Mouse (Mus musculus) lung, embryonic 15.5 days (tissue): Measurements from ENCODE around the gene Noxo1. TPM values are rescaled to one million over a fixed set of nuclear protein-coding genes. Genes with fewer than 3 reads are reported as not detected.

Experiments
- ATAC-seq: fragments of 200-750 bp; cut with Nextera tagmentation; 2 replicates; pipeline ENCODE4 v1.8.0; 2017; ENCODE audit warnings: moderate number of reproducible peaks, borderline replicate concordance; ENCODE audit not compliant: low FRiP score, low TSS enrichment; ENCODE audit errors: extremely low read depth
- H3K27ac ChIP-seq: fragments of 300-500 bp; sonication (generic); 2 replicates; pipeline ENCODE4 v1.5.1; 2015; ENCODE audit warnings: moderate library complexity, mild to moderate bottlenecking, inconsistent platforms
- H3K27me3 ChIP-seq: fragments of 300-500 bp; sonication (generic); 2 replicates; pipeline ENCODE4 v1.6.1; 2015; ENCODE audit warnings: inconsistent platforms
- H3K36me3 ChIP-seq: fragments of 300-500 bp; sonication (generic); 2 replicates; pipeline ENCODE4 v1.6.1; 2015; ENCODE audit warnings: inconsistent platforms
- H3K4me1 ChIP-seq: fragments of 300-500 bp; sonication (generic); 2 replicates; pipeline ENCODE4 v1.6.1; 2015; ENCODE audit warnings: inconsistent platforms
- H3K4me2 ChIP-seq: fragments of 300-500 bp; sonication (generic); 2 replicates; pipeline ENCODE4 v1.6.1; 2015; ENCODE audit warnings: inconsistent platforms, mild to moderate bottlenecking, moderate library complexity
- H3K4me3 ChIP-seq: fragments of 300-500 bp; sonication (generic); 2 replicates; pipeline ENCODE4 v1.5.1; 2015; ENCODE audit warnings: mild to moderate bottlenecking, inconsistent platforms
- H3K9ac ChIP-seq: fragments of 300-500 bp; sonication (generic); 2 replicates; pipeline ENCODE4 v1.6.1; 2015; ENCODE audit warnings: inconsistent platforms
- H3K9me3 ChIP-seq: fragments of 300-500 bp; sonication (generic); 2 replicates; pipeline ENCODE4 v1.6.1; 2016; ENCODE audit warnings: inconsistent platforms
- WGBS: fragments of 180-500 bp; shearing (Covaris S2); methylation state at CpG from one replicate; pipeline ENCODE4 v1.1.7; 2015; 5-methylcytosine and 5-hydroxymethylcytosine counted together
- polyA plus RNA-seq: library from polyadenylated mRNA; unstranded; fragments of >200 nt; fragmentation: Nextera tagmentation; extraction: Ambion mirVana; gene quantifications from 2 replicates; pipeline ENCODE4 v1.2.1, GENCODE M21; 2015

Gene Noxo1
- polyA plus RNA-seq, 1 experiment from 2014 or later, result 3.5 TPM

DNA sequence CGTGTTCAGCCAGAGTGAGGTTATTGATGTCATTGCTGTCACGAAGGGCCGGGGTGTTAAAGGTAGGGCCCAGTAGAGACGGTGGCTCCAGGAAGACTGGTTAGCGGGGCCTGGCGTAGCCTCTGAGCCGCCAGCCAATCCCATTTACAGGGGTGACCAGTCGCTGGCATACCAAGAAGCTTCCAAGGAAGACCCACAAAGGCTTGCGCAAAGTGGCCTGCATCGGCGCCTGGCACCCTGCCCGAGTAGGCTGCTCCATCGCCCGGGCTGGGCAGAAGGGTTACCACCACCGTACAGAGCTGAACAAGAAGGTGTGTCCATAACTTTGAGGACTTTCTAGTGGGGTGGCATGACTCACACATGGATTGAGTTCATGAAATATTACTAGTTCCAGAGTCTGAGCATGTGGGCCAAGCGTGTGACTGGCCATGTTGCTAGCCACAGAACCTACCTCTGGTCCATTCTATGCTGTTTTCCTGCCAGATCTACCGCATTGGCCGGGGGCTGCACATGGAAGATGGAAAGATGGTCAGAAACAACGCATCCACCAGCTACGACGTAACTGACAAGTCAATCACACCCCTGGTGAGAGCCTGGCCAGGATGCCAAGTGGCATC is 37.5 kb downstream of the Noxo1 start:
- no peak overlapping the region for H3K27ac ChIP-seq
- peaks cover 19% of the 10 kb centered on the region for H3K4me1 ChIP-seq
- H3K9ac ChIP-seq, result no peak overlapping the region
- H3K4me2 ChIP-seq, result no peak overlapping the region
- WGBS, result 87% methylated on average over 21 of the region's 21 CpGs
- H3K4me3 ChIP-seq, result no peak overlapping the region
- H3K27me3 ChIP-seq, result no peaks in the 10 kb centered on the region; the same call in 1 of the 2 replicates
- no peaks in the 10 kb centered on the region for H3K36me3 ChIP-seq
- H3K9me3 ChIP-seq, result no peaks in the 10 kb centered on the region
- ATAC-seq, result no peak

DNA sequence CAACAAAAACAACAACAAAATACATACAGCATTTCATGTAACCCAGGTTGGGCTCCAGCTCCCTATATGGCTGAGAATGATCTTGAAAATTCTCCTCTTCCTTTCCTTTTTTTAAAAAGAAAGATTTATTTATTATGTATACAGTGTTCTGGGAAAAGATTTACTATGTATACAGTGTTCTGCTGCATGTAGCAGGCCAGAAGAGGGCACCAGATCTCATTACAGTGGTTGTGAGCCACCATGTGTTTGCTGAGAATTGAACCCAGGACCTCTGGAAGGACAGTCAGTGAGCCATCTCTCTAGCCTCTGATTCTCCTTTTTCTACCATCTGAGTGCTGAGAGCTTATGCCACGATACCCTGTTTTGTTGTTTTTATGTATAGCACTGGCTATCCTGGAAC is 38.5 kb downstream of the Noxo1 start:
- no peak overlapping the region for H3K4me3 ChIP-seq
- no peaks in the 10 kb centered on the region; the same call in 1 of the 2 replicates for H3K27me3 ChIP-seq
- 86% methylated on average over 1 of the region's 1 CpGs for WGBS

GRCm38 (mm10) chr17:24735446-24735845 is 39.4 kb downstream of the Noxo1 start:
- no peak overlapping the region for H3K9ac ChIP-seq
- H3K4me1 ChIP-seq, result peaks cover 19% of the 10 kb centered on the region
- 80% methylated on average over 7 of the region's 7 CpGs for WGBS
- peaks cover 2% of the 10 kb centered on the region for H3K36me3 ChIP-seq
- no peak for ATAC-seq
- H3K27me3 ChIP-seq, result no peaks in the 10 kb centered on the region; the same call in 1 of the 2 replicates
- no peak overlapping the region for H3K27ac ChIP-seq
- no peaks in the 10 kb centered on the region for H3K9me3 ChIP-seq
- H3K4me2 ChIP-seq, result 0 out of 2 replicates have a peak overlapping the region, but pooled peaks have one; percentile 90
- no peak overlapping the region for H3K4me3 ChIP-seq

More for the DNA sequence above, 38.5 kb downstream of the Noxo1 start:
- Histone ChIP-seq H3K36me3 (no peaks in the 10 kb centered on the region), H3K9ac (no peak overlapping the region), H3K4me1 (peaks cover 19% of the 10 kb centered on the region), H3K9me3 (no peaks in the 10 kb centered on the region), H3K4me2 (no peak overlapping the region), H3K27ac (no peak overlapping the region)
- no peak for ATAC-seq

GRCm38 (mm10) chr17:24736330-24737051 is 40.5 kb downstream of the Noxo1 start, which contains the start of gene Msrb1:
Gene Msrb1, plus strand, starts transcription at chr17:24736642.
- Histone ChIP-seq H3K9me3 (no peaks in the 10 kb centered on the region), H3K27me3 (no peaks in the 10 kb centered on the region; the same call in 1 of the 2 replicates), H3K36me3 (peaks cover 8% of the 10 kb centered on the region), H3K9ac (peak within 1 kb of the TSS; percentile 67), H3K4me3 (peak within 1 kb of the TSS; percentile 66), H3K4me1 (peaks cover 19% of the 10 kb centered on the region), H3K4me2 (peak within 1 kb of the TSS; percentile 90), H3K27ac (peak within 1 kb of the TSS; percentile 66)
- WGBS, result under 1% methylated on average over 29 of the region's 29 CpGs
- peak; percentile 98 for ATAC-seq

DNA sequence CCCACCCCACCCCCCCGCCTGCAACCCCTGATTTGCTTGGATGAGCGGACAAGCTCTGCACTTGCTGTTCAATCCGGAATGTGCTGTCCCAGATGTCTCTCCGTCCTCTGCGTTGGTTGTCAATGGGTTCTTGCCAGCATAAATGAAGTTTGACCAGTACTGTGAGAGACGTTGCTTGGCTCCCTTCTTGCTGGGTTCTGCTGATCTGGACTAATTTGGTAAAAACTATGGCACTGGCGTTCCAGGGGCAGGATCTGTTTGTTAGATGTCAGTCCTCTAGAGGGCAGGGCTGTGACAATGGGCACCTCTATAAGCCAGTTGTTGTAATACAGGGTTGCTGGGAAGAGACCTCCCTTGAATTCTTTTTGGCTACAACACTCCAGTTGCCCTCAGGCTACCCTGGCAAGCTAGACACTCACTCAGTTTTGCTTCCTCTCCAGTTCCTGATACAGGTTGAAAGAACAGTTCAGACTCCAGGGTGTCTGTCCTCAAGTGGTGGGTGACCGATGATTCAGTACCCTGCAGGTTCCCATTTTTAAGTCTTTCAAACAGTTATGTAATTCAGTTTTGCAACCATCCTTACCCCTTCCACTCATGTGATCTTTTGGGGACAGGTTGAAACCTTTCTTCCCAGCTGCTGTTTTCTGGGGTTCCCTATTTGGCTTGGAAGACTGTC is 41.2 kb downstream of the Noxo1 start:
- Histone ChIP-seq H3K9ac (peak overlapping the region; percentile 67), H3K27ac (peak overlapping the region; percentile 66; the same call in 1 of the 2 replicates), H3K4me3 (peak overlapping the region; percentile 66), H3K4me2 (peak overlapping the region; percentile 90), H3K27me3 (no peaks in the 10 kb centered on the region), H3K9me3 (no peaks in the 10 kb centered on the region), H3K36me3 (peaks cover 11% of the 10 kb centered on the region), H3K4me1 (peaks cover 19% of the 10 kb centered on the region)
- ATAC-seq, result no peak
- 20% methylated on average over 8 of the region's 8 CpGs for WGBS

DNA sequence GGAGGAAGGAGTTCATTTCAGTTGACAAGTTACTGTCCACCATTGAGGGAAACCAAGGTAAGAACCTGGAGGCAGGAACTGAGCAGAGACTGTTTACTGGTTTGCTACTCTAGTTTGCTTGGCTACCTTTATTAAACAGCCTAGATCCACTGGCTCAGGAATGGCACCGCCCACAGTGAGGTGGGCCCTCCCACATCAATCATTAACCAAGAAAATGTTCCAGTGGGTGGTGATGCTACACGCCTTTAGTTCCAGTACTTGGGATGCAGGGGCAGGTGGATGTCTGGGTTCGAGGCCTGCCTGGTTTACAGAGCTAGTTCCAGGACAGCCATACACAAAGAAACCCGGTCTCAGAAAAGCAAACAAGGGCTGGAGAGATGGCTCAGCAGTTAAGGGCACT is 42.2 kb downstream of the Noxo1 start:
- H3K4me3 ChIP-seq, result no peak overlapping the region
- no peak overlapping the region for H3K27ac ChIP-seq
- no peak for ATAC-seq
- 71% methylated on average over 4 of the region's 4 CpGs for WGBS
- H3K4me1 ChIP-seq, result peaks cover 19% of the 10 kb centered on the region
- no peak overlapping the region for H3K4me2 ChIP-seq
- H3K9me3 ChIP-seq, result no peaks in the 10 kb centered on the region
- no peaks in the 10 kb centered on the region for H3K27me3 ChIP-seq
- H3K36me3 ChIP-seq, result peaks cover 13% of the 10 kb centered on the region
- no peak overlapping the region for H3K9ac ChIP-seq

- no peak overlapping the region for H3K4me3 ChIP-seq
- no peak for ATAC-seq
- H3K36me3 ChIP-seq, result peaks cover 13% of the 10 kb centered on the region
- no peak overlapping the region for H3K9ac ChIP-seq
- H3K4me2 ChIP-seq, result no peak overlapping the region
- 70% methylated on average over 8 of the region's 8 CpGs for WGBS
- no peaks in the 10 kb centered on the region for H3K9me3 ChIP-seq
- no peak overlapping the region for H3K27ac ChIP-seq
- peaks cover 19% of the 10 kb centered on the region for H3K4me1 ChIP-seq
- no peaks in the 10 kb centered on the region for H3K27me3 ChIP-seq
Observed at GRCm38 (mm10) chr17:24739926-24740325, 43.9 kb downstream of the Noxo1 start.

DNA sequence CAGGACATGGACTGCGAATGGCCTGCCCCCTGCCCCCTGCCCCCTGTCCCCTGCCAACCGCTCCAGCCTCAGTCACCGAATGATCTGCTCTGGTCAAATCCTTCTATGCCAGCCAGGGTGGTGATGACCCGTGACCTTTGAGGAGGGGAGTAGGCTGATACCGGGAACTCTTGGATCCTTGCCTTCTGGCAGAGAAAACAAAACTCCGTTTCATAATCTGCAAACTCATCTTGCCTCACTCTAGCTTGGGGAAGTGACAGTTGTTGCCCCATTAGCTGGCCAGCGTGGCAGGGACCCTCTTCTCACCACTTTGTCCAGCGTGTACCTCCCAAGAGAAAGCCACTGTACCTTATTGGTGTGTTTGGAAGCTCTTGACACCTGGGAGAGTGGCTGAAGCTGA is 46.3 kb downstream of the Noxo1 start:
- no peak for ATAC-seq
- WGBS, result 68% methylated on average over 8 of the region's 8 CpGs
- peaks cover 8% of the 10 kb centered on the region for H3K4me1 ChIP-seq
- H3K4me2 ChIP-seq, result no peak overlapping the region
- H3K36me3 ChIP-seq, result peaks cover 13% of the 10 kb centered on the region
- H3K9me3 ChIP-seq, result no peaks in the 10 kb centered on the region
- no peak overlapping the region for H3K27ac ChIP-seq
- H3K4me3 ChIP-seq, result no peak overlapping the region
- no peaks in the 10 kb centered on the region for H3K27me3 ChIP-seq
- no peak overlapping the region for H3K9ac ChIP-seq

- Histone ChIP-seq H3K27me3 (peaks cover 6% of the 10 kb centered on the region; the same call in 1 of the 2 replicates), H3K4me1 (no peaks in the 10 kb centered on the region), H3K27ac (no peak overlapping the region), H3K9ac (no peak overlapping the region), H3K9me3 (no peaks in the 10 kb centered on the region), H3K4me3 (no peak overlapping the region), H3K36me3 (peaks cover 13% of the 10 kb centered on the region), H3K4me2 (no peak overlapping the region)
- whole genome bisulfite sequencing, result 71% methylated on average over 5 of the region's 5 CpGs
- no peak for ATAC-seq
Observed at GRCm38 (mm10) chr17:24743896-24744295, 47.9 kb downstream of the Noxo1 start.

DNA sequence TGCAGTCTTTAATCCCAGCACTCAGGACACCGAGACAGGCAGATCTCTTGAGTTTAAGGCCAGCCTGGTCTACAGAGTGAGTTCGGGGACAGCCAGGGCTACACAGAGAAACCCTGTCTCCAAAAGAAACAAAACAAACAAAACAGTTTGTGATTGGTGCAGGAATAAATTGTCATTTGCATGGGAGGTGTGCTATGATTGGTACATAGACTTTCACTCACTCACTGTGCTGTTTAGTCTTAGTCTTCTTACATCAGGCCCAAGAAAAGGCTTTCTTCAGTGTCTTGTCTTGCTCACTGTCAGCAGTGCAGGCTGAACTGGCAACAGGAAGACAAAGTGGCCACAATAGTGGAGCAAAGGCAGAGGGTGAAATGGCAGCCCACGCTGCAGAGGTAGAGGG is 48.3 kb downstream of the Noxo1 start:
- no peak for ATAC-seq
- peaks cover 11% of the 10 kb centered on the region; the same call in 1 of the 2 replicates for H3K27me3 ChIP-seq
- no peaks in the 10 kb centered on the region for H3K4me1 ChIP-seq
- H3K36me3 ChIP-seq, result peaks cover 13% of the 10 kb centered on the region
- no peak overlapping the region for H3K4me2 ChIP-seq
- no peaks in the 10 kb centered on the region for H3K9me3 ChIP-seq
- H3K27ac ChIP-seq, result no peak overlapping the region
- no peak overlapping the region for H3K4me3 ChIP-seq
- 69% methylated on average over 3 of the region's 3 CpGs for WGBS
- no peak overlapping the region for H3K9ac ChIP-seq

DNA sequence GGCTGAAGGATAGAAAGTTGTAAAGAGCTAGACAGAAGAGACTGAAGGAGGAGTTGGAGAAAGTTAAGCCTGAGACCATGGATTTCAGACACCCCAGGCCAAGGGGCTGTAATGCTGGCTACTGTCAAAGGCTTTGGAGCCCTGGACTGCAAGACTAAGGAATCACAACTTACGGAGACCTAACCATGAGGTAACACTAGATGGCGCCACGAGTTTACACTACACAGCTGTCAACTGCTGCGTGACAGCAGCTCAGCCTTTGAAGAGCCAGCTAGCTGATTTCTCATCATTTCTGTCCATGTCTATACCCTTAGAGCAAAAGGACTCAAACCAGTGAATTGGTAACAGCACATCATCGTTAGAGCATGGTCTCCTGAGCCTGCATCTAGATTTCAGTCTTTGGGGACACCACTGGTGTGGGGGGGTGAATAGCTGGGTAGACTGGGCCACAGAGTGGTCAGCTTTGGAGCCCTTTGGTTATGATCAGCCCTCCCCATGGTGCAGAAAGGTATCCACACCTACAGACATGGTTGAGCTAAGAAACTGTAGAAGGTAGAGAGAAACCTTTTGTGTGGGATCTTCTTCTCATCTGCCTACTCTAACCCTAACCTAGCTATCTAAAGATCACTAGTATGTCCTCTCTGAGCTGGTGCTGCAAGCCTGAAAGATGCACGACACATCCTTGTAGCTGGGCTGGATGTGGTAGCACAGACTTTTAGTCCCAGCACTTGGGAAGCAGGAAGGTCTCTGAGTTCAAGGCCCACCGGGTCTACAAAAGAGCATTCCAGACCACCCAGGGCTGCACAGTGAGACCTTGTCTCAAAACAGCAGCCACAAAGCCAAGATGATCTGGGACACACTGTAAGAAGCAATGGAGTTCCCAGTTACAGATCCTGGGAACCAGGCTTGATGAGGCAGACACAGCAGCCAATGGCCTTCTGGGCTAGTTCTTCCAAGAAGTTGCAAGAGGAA is 49.8 kb downstream of the Noxo1 start:
- no peaks in the 10 kb centered on the region for H3K9me3 ChIP-seq
- 20% methylated on average over 7 of the region's 7 CpGs for WGBS
- no peaks in the 10 kb centered on the region for H3K4me1 ChIP-seq
- ATAC-seq, result peak; percentile 69; the same call in 1 of the 2 replicates
- H3K27me3 ChIP-seq, result peaks cover 22% of the 10 kb centered on the region
- H3K9ac ChIP-seq, result no peak overlapping the region
- no peak overlapping the region for H3K4me3 ChIP-seq
- peaks cover 9% of the 10 kb centered on the region; the same call in 1 of the 2 replicates for H3K36me3 ChIP-seq
- no peak overlapping the region for H3K27ac ChIP-seq
- no peak overlapping the region for H3K4me2 ChIP-seq
